Mouse (Mus musculus) forebrain, postnatal 0 days (tissue): Measurements from ENCODE around the gene Calhm2. TPM values are rescaled to one million over a fixed set of nuclear protein-coding genes. Genes with fewer than 3 reads are reported as not detected.

Source experiments
- ATAC-seq: fragments of 200-750 bp; cut with Nextera tagmentation; 2 replicates; pipeline ENCODE4 v1.8.0; 2017; ENCODE audit warnings: mild to moderate bottlenecking, moderate library complexity
- DNase-seq: peaks from one replicate; pipeline ENCODE4 v3.0.0-alpha.2; 2015
- H3K27ac ChIP-seq: fragments of 300-500 bp; sonication (generic); 2 replicates; pipeline ENCODE4 v1.5.1; 2014; ENCODE audit warnings: low read depth, mild to moderate bottlenecking, antibody characterized with exemption, low read length, moderate library complexity, mixed read lengths
- H3K27me3 ChIP-seq: fragments of 300-500 bp; sonication (generic); 2 replicates; pipeline ENCODE4 v1.6.1; 2014; ENCODE audit warnings: mild to moderate bottlenecking, low read length, mixed read lengths; ENCODE audit not compliant: insufficient read depth
- H3K36me3 ChIP-seq: fragments of 300-500 bp; sonication (generic); 2 replicates; pipeline ENCODE4 v1.6.1; 2014; ENCODE audit warnings: mild to moderate bottlenecking, moderate library complexity; ENCODE audit not compliant: insufficient read depth
- H3K4me1 ChIP-seq: fragments of 300-500 bp; sonication (generic); 2 replicates; pipeline ENCODE4 v1.6.1; 2014; ENCODE audit warnings: antibody characterized with exemption; ENCODE audit not compliant: insufficient read depth
- H3K4me2 ChIP-seq: fragments of 300-500 bp; sonication (generic); 2 replicates; pipeline ENCODE4 v1.6.1; 2014; ENCODE audit warnings: low read depth, mild to moderate bottlenecking, moderate library complexity
- H3K4me3 ChIP-seq: fragments of 300-500 bp; sonication (generic); 2 replicates; pipeline ENCODE4 v1.5.1; 2014; ENCODE audit warnings: low read depth, low read length, mixed read lengths
- H3K9ac ChIP-seq: fragments of 300-500 bp; sonication (generic); 2 replicates; pipeline ENCODE4 v1.6.1; 2014; ENCODE audit warnings: mild to moderate bottlenecking
- H3K9me3 ChIP-seq: fragments of 300-500 bp; sonication (generic); 2 replicates; pipeline ENCODE4 v1.6.1; 2016; ENCODE audit warnings: low read length
- CTCF ChIP-seq: sonication (generic); IDR thresholded peaks from 2 replicates; pipeline ENCODE4 v1.5.1; 2016; ENCODE audit warnings: antibody characterized with exemption, control low read depth, low read depth
- WGBS: fragments of 180-500 bp; shearing (Covaris S2); extraction: QIAGEN DNeasy Blood & Tissue Kit; methylation state at CpG from one replicate; pipeline ENCODE4 v1.1.7; 2014; 5-methylcytosine and 5-hydroxymethylcytosine counted together
- polyA plus RNA-seq: library from polyadenylated mRNA; unstranded; fragments of >200 nt; fragmentation: Nextera tagmentation; extraction: Ambion mirVana; gene quantifications from 2 replicates; pipeline ENCODE4 v1.2.1, GENCODE M21; 2015
- total RNA-seq: library from RNA; depleted of rRNA; stranded (reverse); fragments of >200 nt; gene quantifications from 2 replicates; pipeline ENCODE4 v1.2.3, GENCODE M21; 2014

Gene Calhm2
- total and polyA plus RNA-seq, 2 experiments from 2014 or later, result 0.80 to 2.9 TPM

DNA sequence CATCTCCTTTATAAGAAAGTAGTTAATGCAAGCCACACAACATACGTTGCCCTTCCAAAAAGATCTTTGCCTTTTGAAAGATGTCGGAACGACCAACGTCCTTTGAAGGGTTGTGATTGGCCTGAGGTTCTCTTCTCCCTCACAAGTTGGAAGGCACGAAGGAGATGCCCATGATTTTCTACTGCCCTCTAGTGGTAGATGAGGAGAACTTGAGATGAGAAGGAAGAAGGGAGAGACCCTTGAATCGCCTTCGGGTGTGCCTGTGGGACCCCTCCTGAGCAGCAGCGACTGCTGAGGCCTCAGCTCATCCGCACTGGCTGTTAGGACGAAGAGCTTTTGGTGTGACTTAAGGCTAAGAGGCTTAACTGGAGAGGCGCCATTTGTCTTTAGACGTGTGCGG lies 30.1 kb upstream of the Calhm2 start:
- Histone ChIP-seq H3K36me3 (no peaks in the 10 kb centered on the region), H3K9ac (no peak overlapping the region), H3K9me3 (no peaks in the 10 kb centered on the region), H3K4me1 (no peaks in the 10 kb centered on the region), H3K27me3 (peaks cover 5% of the 10 kb centered on the region; the same call in 1 of the 2 replicates), H3K27ac (no peak overlapping the region), H3K4me2 (peak overlapping the region; percentile 20; the same call in 1 of the 2 replicates), H3K4me3 (no peak overlapping the region)
- TF ChIP-seq CTCF, result peak; percentile 82
- ATAC-seq, result peak; percentile 29; the same call in 1 of the 2 replicates
- 7% methylated on average over 13 of the region's 13 CpGs for WGBS
- DNase-seq, result peak; percentile 60

- ATAC-seq (no peak), DNase-seq (no peak)
- no peaks in the 10 kb centered on the region for H3K9me3 ChIP-seq
- peaks cover 5% of the 10 kb centered on the region; the same call in 1 of the 2 replicates for H3K27me3 ChIP-seq
- no peak overlapping the region for H3K4me3 ChIP-seq
- no peaks in the 10 kb centered on the region for H3K4me1 ChIP-seq
- WGBS, result 54% methylated on average over 7 of the region's 7 CpGs
- no peak overlapping the region for H3K4me2 ChIP-seq
- no peak overlapping the region for H3K9ac ChIP-seq
- no peak overlapping the region for H3K27ac ChIP-seq
- no peaks in the 10 kb centered on the region for H3K36me3 ChIP-seq
- TF ChIP-seq CTCF, result no peak
Measured at GRCm38 (mm10) chr19:47167617-47168214, 29.6 kb upstream of the Calhm2 start.

GRCm38 (mm10) chr19:47166758-47167157 lies 28.7 kb upstream of the Calhm2 start:
- H3K4me1 ChIP-seq, result no peaks in the 10 kb centered on the region
- H3K9me3 ChIP-seq, result no peaks in the 10 kb centered on the region
- 17% methylated on average over 3 of the region's 3 CpGs for WGBS
- no peaks in the 10 kb centered on the region for H3K36me3 ChIP-seq
- no peak overlapping the region for H3K4me3 ChIP-seq
- no peak overlapping the region for H3K27ac ChIP-seq
- TF ChIP-seq CTCF, result no peak
- no peak overlapping the region for H3K4me2 ChIP-seq
- DNase-seq, result no peak
- no peak for ATAC-seq
- H3K9ac ChIP-seq, result no peak overlapping the region
- peaks cover 5% of the 10 kb centered on the region; the same call in 1 of the 2 replicates for H3K27me3 ChIP-seq

DNA sequence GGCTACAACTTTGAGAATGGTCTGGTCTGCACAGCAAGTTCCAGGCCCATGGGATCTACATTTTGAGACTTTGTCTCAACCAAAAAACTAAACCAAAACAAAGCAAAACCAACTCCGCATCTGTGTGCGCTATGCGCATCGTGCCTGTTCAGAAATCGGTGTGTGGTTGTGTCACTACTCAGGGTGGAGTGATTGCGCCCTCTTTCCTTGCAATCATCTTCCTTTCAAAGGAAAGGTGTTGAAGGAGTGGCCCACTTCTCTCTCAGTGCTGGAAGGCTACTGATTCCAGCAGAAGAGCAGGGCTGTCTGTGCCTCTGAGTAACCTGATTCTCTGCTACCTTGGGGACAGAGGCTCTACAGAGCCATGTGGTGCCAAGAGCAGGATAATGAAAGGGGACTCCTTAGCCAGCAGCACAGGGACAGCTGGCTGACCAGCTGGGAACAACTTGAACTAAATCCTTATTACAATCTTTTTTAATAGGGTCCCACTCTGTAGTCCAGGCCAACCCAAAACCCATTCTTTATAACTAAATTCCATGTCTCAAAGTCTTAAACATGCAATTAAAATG lies 25.2 kb upstream of the Calhm2 start:
- Histone ChIP-seq H3K9me3 (no peaks in the 10 kb centered on the region), H3K27me3 (peaks cover 5% of the 10 kb centered on the region; the same call in 1 of the 2 replicates), H3K4me3 (no peak overlapping the region), H3K9ac (no peak overlapping the region), H3K4me1 (no peaks in the 10 kb centered on the region), H3K36me3 (no peaks in the 10 kb centered on the region), H3K27ac (no peak overlapping the region), H3K4me2 (no peak overlapping the region)
- DNase-seq (no peak), ATAC-seq (no peak)
- no peak for TF ChIP-seq CTCF
- WGBS, result 97% methylated on average over 6 of the region's 6 CpGs

DNA sequence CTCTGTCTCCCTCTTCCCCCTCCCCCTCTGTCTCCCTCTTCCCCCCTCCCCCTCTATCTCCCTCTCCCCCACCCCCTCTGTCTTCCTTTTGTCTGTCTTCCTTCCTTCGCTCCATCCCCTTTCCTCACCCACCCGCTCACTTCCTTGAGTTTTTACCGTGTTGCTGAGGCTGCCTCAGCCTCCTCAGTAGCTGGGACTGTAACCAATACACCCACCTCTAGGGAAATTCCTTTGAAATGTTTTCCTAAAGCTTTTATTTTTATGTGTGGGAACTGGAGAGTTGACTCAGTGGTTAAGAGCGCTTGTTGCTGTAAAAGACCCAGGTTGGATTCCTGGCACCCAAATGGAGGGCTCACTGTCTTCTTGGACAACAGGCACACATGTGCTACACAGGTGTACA lies 23.6 kb upstream of the Calhm2 start:
- Histone ChIP-seq H3K9ac (no peak overlapping the region), H3K4me3 (no peak overlapping the region), H3K9me3 (no peaks in the 10 kb centered on the region), H3K27ac (no peak overlapping the region), H3K4me1 (no peaks in the 10 kb centered on the region), H3K27me3 (no peaks in the 10 kb centered on the region), H3K4me2 (no peak overlapping the region), H3K36me3 (no peaks in the 10 kb centered on the region)
- WGBS, result 54% methylated on average over 4 of the region's 4 CpGs
- DNase-seq (no peak), ATAC-seq (no peak)
- TF ChIP-seq CTCF, result no peak

DNA sequence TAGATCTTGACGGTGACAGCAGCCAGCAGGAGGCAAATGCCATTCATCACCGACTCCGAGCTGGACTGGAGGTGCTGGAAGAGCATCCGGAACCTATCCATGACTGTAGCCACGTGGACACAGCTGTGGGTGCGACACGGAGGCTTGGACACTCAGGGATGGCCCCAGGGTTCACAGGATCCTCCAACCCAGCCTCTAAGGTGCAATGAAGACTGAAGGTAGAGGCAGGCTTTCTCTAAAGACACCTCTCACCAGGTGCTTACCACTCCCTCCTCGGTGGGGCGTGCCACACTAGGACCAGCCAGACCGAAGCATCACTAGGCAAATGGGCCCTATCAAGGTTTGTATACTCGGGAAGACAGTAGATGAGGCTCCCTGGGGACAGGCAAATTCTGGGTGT lies 19.6 kb upstream of the Calhm2 start, which contains the start of gene Calhm3:
Gene Calhm3 (minus strand): TSS at position 101 of the 400 bp plus-strand sequence.
- H3K9me3 ChIP-seq, result no peaks in the 10 kb centered on the region
- no peak within 1 kb of the TSS for H3K9ac ChIP-seq
- no peaks in the 10 kb centered on the region for H3K36me3 ChIP-seq
- H3K27ac ChIP-seq, result no peak within 1 kb of the TSS
- WGBS, result 84% methylated on average over 11 of the region's 11 CpGs
- H3K4me3 ChIP-seq, result no peak within 1 kb of the TSS
- ATAC-seq, result no peak
- no peaks in the 10 kb centered on the region for H3K27me3 ChIP-seq
- no peaks in the 10 kb centered on the region for H3K4me1 ChIP-seq
- DNase-seq, result no peak
- H3K4me2 ChIP-seq, result no peak within 1 kb of the TSS
- TF ChIP-seq CTCF, result no peak

DNA sequence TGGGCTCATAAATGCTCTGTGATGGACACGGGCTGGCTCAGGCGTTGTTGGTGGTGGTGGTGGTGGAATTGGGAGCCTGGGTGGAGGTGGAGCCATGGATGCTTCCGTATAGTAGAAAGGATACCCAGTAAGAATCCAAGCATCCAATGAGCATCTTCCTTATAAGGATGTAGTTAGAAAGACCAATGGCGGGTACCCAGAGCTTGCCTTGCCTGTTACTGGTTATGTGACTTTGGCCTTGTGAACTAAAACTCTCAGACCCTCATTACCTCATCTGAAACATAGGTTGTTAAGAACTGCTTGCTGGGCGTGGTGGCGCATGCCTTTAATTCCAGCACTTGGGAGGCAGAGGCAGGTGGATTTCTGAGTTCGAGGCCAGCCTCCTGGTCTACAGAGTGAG lies 15.7 kb upstream of the Calhm2 start:
- no peaks in the 10 kb centered on the region for H3K9me3 ChIP-seq
- H3K27me3 ChIP-seq, result no peaks in the 10 kb centered on the region
- H3K4me2 ChIP-seq, result no peak overlapping the region
- no peak for ATAC-seq
- no peak overlapping the region for H3K9ac ChIP-seq
- DNase-seq, result no peak
- no peaks in the 10 kb centered on the region for H3K36me3 ChIP-seq
- WGBS, result 93% methylated on average over 7 of the region's 7 CpGs
- no peak for TF ChIP-seq CTCF
- no peaks in the 10 kb centered on the region for H3K4me1 ChIP-seq
- no peak overlapping the region for H3K4me3 ChIP-seq
- no peak overlapping the region for H3K27ac ChIP-seq
